Mouse (Mus musculus) lung, embryonic 16.5 days (tissue): ENCODE data around the gene Fggy. TPM values are rescaled to one million over a fixed set of nuclear protein-coding genes. Genes with fewer than 3 reads are reported as not detected.

Experiments
- ATAC-seq: fragments of 200-750 bp; cut with Nextera tagmentation; 2 replicates; pipeline ENCODE4 v1.8.0; 2017; ENCODE audit warnings: low read depth, mild to moderate bottlenecking, moderate library complexity
- H3K27ac ChIP-seq: fragments of 300-500 bp; sonication (generic); 2 replicates; pipeline ENCODE4 v1.5.1; 2014; ENCODE audit warnings: mild to moderate bottlenecking, control low read depth, low read length
- H3K27me3 ChIP-seq: fragments of 300-500 bp; sonication (generic); 2 replicates; pipeline ENCODE4 v1.6.1; 2014; ENCODE audit warnings: low read depth, low read length, mixed read lengths; ENCODE audit not compliant: control insufficient read depth, insufficient read depth
- H3K36me3 ChIP-seq: fragments of 300-500 bp; sonication (generic); 2 replicates; pipeline ENCODE4 v1.6.1; 2014; ENCODE audit warnings: low read length; ENCODE audit not compliant: control insufficient read depth, insufficient read depth
- H3K4me1 ChIP-seq: fragments of 300-500 bp; sonication (generic); replicated peaks from 2 replicates; pipeline ENCODE4 v1.6.1; 2014; ENCODE audit warnings: low read length, mixed read lengths; ENCODE audit not compliant: control insufficient read depth, insufficient read depth
- H3K4me2 ChIP-seq: fragments of 300-500 bp; sonication (generic); 2 replicates; pipeline ENCODE4 v1.6.1; 2014; ENCODE audit warnings: low read depth, low read length, control low read depth
- H3K4me3 ChIP-seq: fragments of 300-500 bp; sonication (generic); 2 replicates; pipeline ENCODE4 v1.5.1; 2014; ENCODE audit warnings: mild to moderate bottlenecking, low read length, control low read depth
- H3K9ac ChIP-seq: fragments of 300-500 bp; sonication (generic); 2 replicates; pipeline ENCODE4 v1.6.1; 2014; ENCODE audit warnings: low read length, control low read depth
- H3K9me3 ChIP-seq: fragments of 300-500 bp; sonication (generic); 2 replicates; pipeline ENCODE4 v1.6.1; 2016; ENCODE audit warnings: low read length; ENCODE audit not compliant: control insufficient read depth
- WGBS: fragments of 180-500 bp; shearing (Covaris S2); extraction: QIAGEN DNeasy Blood & Tissue Kit; methylation state at CpG from one replicate; pipeline ENCODE4 v1.1.7; 2014; 5-methylcytosine and 5-hydroxymethylcytosine counted together
- polyA plus RNA-seq: library from polyadenylated mRNA; unstranded; fragments of >200 nt; fragmentation: Nextera tagmentation; extraction: Ambion mirVana; gene quantifications from 2 replicates; pipeline ENCODE4 v1.2.1, GENCODE M21; 2015

The Fggy gene
- polyA plus RNA-seq, 1 experiment from 2014 or later = 9.6 TPM

DNA sequence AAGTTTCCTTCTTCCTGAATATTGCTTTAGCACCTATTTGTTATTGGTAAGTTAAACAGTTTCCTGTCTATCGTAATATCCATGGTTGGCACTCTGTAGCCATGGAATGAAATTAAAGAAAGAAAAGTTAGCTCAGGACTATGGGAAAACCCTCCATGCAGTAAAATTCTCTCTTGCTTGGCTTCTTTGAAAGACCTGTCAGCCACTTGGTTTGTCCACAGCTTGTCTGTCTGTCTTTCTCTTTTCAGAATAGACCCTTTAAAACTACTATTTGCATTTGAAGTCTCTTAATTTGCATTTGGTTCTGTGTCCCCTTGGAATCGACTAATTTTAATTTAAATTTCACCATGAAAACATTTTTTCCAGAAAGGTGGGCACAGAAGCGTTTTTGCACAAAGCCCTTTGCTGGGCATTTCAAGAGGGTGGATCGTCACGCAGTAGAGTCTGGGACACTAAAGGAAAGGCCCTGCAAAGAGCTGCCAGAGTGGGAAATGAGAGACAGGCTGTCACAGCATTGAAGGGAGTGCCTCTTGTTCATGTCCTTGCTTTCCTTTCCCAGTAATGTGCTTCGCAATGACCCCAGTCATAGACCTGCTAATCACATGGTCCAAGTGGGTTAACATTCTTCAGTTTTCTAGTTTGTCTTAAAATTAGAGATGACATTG, 283.2 kb downstream of the Fggy start:
- ATAC-seq = no peak
- H3K9ac ChIP-seq = no peak overlapping the region
- no peaks in the 10 kb centered on the region for H3K27me3 ChIP-seq
- H3K4me2 ChIP-seq = no peak overlapping the region
- H3K36me3 ChIP-seq = no peaks in the 10 kb centered on the region
- no peak overlapping the region for H3K4me3 ChIP-seq
- H3K27ac ChIP-seq = no peak overlapping the region
- no peaks in the 10 kb centered on the region for H3K9me3 ChIP-seq
- WGBS = 86% methylated on average over 6 of the region's 6 CpGs
- peaks cover 1% of the 10 kb centered on the region for H3K4me1 ChIP-seq

DNA sequence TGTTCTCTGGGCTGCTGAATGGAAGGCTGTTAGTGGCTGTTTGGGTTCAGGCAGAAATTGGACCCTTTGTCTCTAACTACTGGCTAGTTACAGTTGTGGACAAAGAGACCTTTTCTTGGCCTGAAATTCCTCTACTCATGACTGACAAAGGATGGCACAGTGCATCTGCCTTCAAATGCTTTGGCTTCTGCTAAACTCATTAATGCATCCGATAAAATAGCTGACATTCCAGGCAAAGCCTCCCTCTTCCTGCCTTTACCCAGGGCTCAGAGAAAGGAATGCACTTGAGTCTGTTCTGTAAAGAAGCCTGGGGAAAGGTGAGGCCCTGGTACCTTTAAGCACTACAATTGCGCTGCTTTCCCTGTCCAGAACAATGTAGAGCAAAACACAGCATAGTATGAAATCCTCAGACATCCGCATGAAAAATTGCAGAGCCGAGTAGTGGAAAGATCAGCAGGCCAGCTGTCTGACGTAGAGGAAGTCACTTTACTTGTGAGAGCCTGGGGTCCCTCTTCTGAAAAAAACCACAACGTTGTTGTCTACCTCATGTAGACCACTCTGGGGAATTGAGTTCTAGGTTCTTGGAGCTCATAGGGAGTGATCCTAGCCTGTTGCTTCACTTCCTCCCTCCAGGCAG, 288.8 kb downstream of the Fggy start:
- peak; percentile 88 for ATAC-seq
- 21% methylated on average over 6 of the region's 6 CpGs for WGBS
- Histone ChIP-seq H3K27me3 (no peaks in the 10 kb centered on the region), H3K4me1 (peaks cover 22% of the 10 kb centered on the region), H3K9me3 (no peaks in the 10 kb centered on the region), H3K27ac (peak overlapping the region; percentile 80), H3K4me2 (no peak overlapping the region), H3K4me3 (no peak overlapping the region), H3K9ac (no peak overlapping the region), H3K36me3 (no peaks in the 10 kb centered on the region)

DNA sequence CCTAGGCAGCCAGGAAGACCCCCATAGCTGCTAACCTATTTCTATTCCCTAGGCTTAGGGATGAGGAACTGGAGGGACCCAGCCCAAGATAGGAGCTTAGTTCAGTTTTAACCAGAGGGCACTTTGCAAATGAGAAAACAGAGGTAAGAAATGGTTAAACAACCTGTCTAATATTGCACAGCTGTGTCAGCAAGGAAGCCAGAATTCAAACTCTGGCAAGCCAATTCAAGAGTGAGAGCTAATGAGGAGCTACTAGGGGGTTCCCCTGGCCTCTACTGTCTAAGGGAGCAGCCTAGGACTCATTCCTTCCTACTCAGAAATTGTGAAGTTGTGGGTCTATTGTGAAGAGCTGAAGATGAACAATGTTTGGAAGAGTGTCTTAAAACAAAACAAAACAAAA, 289.9 kb downstream of the Fggy start:
- no peaks in the 10 kb centered on the region for H3K27me3 ChIP-seq
- no peak overlapping the region for H3K4me3 ChIP-seq
- ATAC-seq = no peak
- H3K27ac ChIP-seq = peak overlapping the region; percentile 80
- H3K4me1 ChIP-seq = peaks cover 22% of the 10 kb centered on the region
- no peaks in the 10 kb centered on the region for H3K36me3 ChIP-seq
- H3K9ac ChIP-seq = no peak overlapping the region
- H3K9me3 ChIP-seq = no peaks in the 10 kb centered on the region
- H3K4me2 ChIP-seq = no peak overlapping the region

DNA sequence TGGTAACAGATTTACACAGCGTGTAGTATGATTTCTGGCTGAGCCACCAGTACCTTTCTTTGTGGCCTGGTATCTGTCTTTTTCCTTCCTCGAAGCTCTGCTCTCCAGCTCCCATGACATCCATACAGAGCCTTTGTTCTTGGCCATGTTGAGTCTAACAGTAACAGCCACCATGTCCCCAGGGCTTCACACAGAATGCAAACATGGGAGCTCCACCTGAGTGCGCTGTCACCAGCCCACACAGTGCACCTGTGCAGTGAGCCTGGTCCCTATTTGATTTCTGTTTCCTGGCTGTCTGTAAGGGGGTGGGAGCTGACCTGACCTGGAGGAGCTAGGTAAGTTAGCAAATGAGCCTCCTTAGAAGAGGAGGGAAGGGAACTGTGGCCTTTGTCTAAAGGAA, 290.4 kb downstream of the Fggy start:
- Histone ChIP-seq H3K4me2 (no peak overlapping the region), H3K27ac (no peak overlapping the region), H3K4me3 (no peak overlapping the region), H3K27me3 (no peaks in the 10 kb centered on the region), H3K9me3 (no peaks in the 10 kb centered on the region), H3K9ac (no peak overlapping the region), H3K4me1 (peaks cover 22% of the 10 kb centered on the region), H3K36me3 (no peaks in the 10 kb centered on the region)
- no peak for ATAC-seq
- 73% methylated on average over 3 of the region's 3 CpGs for WGBS

DNA sequence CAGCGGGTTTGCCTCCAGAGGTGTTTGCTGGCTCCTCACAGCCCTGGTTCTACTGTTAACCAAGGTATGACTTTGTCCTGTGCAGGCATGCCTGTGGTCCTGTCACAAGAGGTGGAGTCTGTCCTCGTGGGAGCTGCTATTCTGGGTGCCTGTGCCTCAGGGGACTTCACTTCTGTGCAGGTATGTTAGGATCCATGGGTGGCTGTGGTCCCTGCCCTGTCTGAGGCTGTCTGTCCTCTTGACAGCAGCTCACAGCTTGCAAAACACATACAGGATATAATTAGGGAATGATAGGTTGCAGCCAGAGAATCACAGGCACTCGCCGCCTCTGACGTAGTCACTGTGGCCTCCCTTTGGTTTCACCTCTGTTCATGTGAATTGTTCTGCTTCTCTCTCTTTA, 292.2 kb downstream of the Fggy start:
- Histone ChIP-seq H3K4me3 (no peak overlapping the region), H3K9ac (no peak overlapping the region), H3K9me3 (no peaks in the 10 kb centered on the region), H3K27me3 (no peaks in the 10 kb centered on the region), H3K4me1 (peaks cover 22% of the 10 kb centered on the region), H3K4me2 (no peak overlapping the region), H3K36me3 (no peaks in the 10 kb centered on the region), H3K27ac (peak overlapping the region; percentile 74)
- ATAC-seq = peak; percentile 33; the same call in 1 of the 2 replicates
- 56% methylated on average over 5 of the region's 5 CpGs for WGBS

DNA sequence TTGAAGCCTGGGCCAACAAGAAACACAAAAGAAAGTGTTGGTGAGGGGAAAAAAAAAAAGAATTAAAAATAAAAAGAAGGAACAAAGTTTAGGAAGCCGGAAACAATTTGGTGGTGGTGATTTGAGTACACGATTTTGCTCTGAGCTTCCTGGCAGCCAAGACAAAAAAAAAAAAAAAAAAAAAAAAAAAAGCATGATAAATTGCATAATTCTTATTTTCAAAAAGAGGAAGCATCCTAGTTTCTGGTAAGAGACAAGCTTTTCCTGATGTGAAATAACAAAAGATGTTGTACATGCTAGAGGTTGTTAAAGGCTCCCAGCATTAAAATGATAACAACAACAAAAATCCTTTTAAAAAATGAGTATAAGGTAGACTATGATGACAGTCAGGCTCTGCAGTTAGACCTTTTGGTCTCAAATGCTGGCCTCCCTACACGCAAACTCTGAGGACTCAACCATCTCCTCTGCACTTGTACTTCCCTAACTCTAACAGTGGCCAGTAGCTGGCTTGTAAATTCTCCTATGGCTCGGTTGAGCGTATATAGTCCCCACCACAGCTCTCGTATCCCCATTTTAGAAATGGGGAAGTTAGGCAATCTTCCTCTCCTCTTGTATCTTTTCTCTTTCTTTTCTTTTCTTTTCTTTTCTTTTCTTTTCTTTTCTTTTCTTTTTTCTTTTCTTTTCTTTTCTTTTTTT, 292.9 kb downstream of the Fggy start:
- peaks cover 22% of the 10 kb centered on the region for H3K4me1 ChIP-seq
- H3K9ac ChIP-seq = no peak overlapping the region
- H3K27ac ChIP-seq = peak overlapping the region; percentile 56; the same call in 1 of the 2 replicates
- H3K36me3 ChIP-seq = no peaks in the 10 kb centered on the region
- WGBS = 61% methylated on average over 6 of the region's 6 CpGs
- no peaks in the 10 kb centered on the region for H3K9me3 ChIP-seq
- no peak overlapping the region for H3K4me3 ChIP-seq
- H3K4me2 ChIP-seq = no peak overlapping the region
- no peak for ATAC-seq
- H3K27me3 ChIP-seq = no peaks in the 10 kb centered on the region

DNA sequence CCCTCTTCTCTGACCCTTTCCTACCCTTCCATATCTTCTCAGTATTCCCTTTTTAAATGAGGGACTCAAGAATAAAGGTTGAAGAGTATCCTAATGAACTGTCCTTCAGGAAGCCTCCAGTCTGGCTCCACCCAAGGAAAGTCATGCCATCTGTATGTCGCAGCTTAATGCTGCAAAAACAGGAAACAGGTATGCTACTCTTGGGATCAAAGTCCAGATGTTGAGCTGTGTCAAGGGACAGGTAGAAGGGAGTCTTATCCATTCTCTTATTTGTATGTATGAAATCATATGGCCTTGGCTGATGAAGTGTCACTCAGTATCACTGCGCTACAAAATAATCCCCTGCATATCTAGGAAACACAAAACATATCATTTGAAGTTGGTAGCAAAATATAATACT, 294.9 kb downstream of the Fggy start:
- no peaks in the 10 kb centered on the region for H3K9me3 ChIP-seq
- 81% methylated on average over 2 of the region's 2 CpGs for WGBS
- no peaks in the 10 kb centered on the region for H3K36me3 ChIP-seq
- no peak overlapping the region for H3K9ac ChIP-seq
- H3K4me2 ChIP-seq = no peak overlapping the region
- no peaks in the 10 kb centered on the region for H3K27me3 ChIP-seq
- no peak overlapping the region for H3K4me3 ChIP-seq
- H3K4me1 ChIP-seq = peaks cover 4% of the 10 kb centered on the region; the same call in 1 of the 2 replicates
- no peak for ATAC-seq
- no peak overlapping the region for H3K27ac ChIP-seq

DNA sequence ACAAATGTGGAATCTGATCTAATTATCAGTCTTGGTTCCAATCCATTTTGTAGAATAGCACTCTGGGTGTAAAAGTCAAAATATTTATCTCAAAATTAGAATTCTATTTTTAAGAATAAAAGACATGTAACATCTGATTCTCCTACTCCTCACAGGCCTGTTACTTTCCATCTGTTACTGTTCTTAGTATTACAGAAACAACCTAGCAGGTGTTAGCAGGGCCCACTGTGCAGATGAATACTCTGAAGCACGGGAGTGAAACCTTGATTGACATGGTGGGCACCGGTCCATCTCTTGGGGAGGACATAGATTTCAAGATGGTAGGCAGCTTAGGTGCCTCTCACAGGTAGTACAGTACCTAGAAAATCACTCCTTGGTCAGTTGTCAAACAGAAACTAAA, 298.7 kb downstream of the Fggy start:
- Histone ChIP-seq H3K36me3 (no peaks in the 10 kb centered on the region), H3K27ac (no peak overlapping the region), H3K9ac (no peak overlapping the region), H3K4me2 (no peak overlapping the region), H3K27me3 (no peaks in the 10 kb centered on the region), H3K9me3 (no peaks in the 10 kb centered on the region), H3K4me3 (no peak overlapping the region), H3K4me1 (0 out of 2 replicates have a peak, but pooled peaks cover 2% of the 10 kb centered on the region)
- WGBS = 81% methylated on average over 2 of the region's 2 CpGs
- ATAC-seq = no peak

DNA sequence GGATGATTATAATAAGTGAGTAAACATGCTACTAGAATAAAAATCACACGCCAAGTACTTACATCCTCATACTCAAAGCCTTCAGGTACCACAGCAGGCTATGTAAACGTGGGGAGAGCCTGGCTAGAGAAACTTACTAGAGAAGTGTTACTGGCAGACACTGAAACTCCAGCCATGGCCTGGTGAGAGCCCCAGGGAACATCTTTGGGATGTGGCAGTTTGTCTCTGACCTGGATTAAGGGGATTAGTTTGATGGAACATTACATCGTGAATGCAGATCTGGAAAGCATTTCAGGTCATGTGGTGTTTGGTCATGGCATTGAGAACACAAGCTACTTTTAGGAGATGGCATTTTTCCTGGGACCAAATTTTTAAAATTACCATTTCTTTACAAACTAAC, 303.3 kb downstream of the Fggy start:
- Histone ChIP-seq H3K4me1 (peaks cover 26% of the 10 kb centered on the region), H3K9me3 (no peaks in the 10 kb centered on the region), H3K36me3 (no peaks in the 10 kb centered on the region), H3K27ac (no peak overlapping the region), H3K9ac (no peak overlapping the region), H3K27me3 (no peaks in the 10 kb centered on the region), H3K4me3 (no peak overlapping the region), H3K4me2 (no peak overlapping the region)
- ATAC-seq = no peak
- WGBS = 31% methylated on average over 3 of the region's 3 CpGs
